Mouse (Mus musculus) ES-Bruce4 (cell line): ENCODE data around the gene Mgat4b. TPM values are rescaled to one million over a fixed set of nuclear protein-coding genes. Genes with fewer than 3 reads are reported as not detected.

Source experiments
- H3K27ac ChIP-seq: 2 replicates; pipeline ENCODE4 v1.5.1; 2012; ENCODE audit warnings: low read length, inconsistent platforms; ENCODE audit not compliant: insufficient read depth
- H3K27me3 ChIP-seq: 2 replicates; pipeline ENCODE4 v1.6.1; 2012; ENCODE audit warnings: mild to moderate bottlenecking, low read length, inconsistent platforms; ENCODE audit not compliant: control insufficient read depth, poor library complexity, insufficient read depth, severe bottlenecking
- H3K36me3 ChIP-seq: 2 replicates; pipeline ENCODE4 v1.6.1; 2012; ENCODE audit warnings: inconsistent platforms, mild to moderate bottlenecking, low read length, moderate library complexity; ENCODE audit not compliant: control insufficient read depth, poor library complexity, insufficient read depth, severe bottlenecking
- H3K4me1 ChIP-seq: one replicate; pipeline ENCODE4 v1.8.1; 2011; ENCODE audit warnings: low read length; ENCODE audit not compliant: control insufficient read depth, insufficient read depth
- H3K4me3 ChIP-seq: 2 replicates; pipeline ENCODE4 v1.5.1; 2011; ENCODE audit warnings: low read depth, mild to moderate bottlenecking, low read length
- H3K9ac ChIP-seq: 2 replicates; pipeline ENCODE4 v1.6.1; 2012; ENCODE audit warnings: low read depth, mild to moderate bottlenecking, inconsistent platforms; ENCODE audit not compliant: poor library complexity, severe bottlenecking
- H3K9me3 ChIP-seq: replicated peaks from 2 replicates; pipeline ENCODE4 v1.6.1; 2012; ENCODE audit warnings: mild to moderate bottlenecking, low read length, inconsistent platforms; ENCODE audit not compliant: control insufficient read depth, poor library complexity, insufficient read depth, severe bottlenecking
- CTCF ChIP-seq: IDR thresholded peaks from one replicate; pipeline ENCODE4 v1.8.1; 2011; ENCODE audit warnings: low read depth, low read length
- EP300 ChIP-seq: IDR thresholded peaks from 2 replicates; pipeline ENCODE4 v1.6.1; 2011; ENCODE audit warnings: low read depth, low read length; ENCODE audit not compliant: insufficient read depth
- POLR2A ChIP-seq: IDR thresholded peaks from one replicate; pipeline ENCODE4 v1.8.1; 2011; ENCODE audit warnings: low read length; ENCODE audit not compliant: insufficient read depth
- polyA plus RNA-seq: library from polyadenylated mRNA; stranded (reverse); fragments of >200 nt; gene quantifications from 2 replicates; pipeline ENCODE4 v1.2.4, GENCODE M21; 2011; ENCODE audit warnings: low read depth; ENCODE audit not compliant: missing spikeins, insufficient read depth, insufficient read length

Gene Mgat4b
- polyA plus RNA-seq, 1 experiment = 30.8 TPM

GRCm38 (mm10) chr11:50277706-50278105 lies 67.0 kb downstream of the Mgat4b start:
- no peaks in the 10 kb centered on the region for H3K9me3 ChIP-seq
- peaks cover 2% of the 10 kb centered on the region; the same call in 1 of the 2 replicates for H3K36me3 ChIP-seq
- H3K27me3 ChIP-seq = no peaks in the 10 kb centered on the region
- TF ChIP-seq CTCF (no peak), EP300 (no peak)
- no peak overlapping the region for H3K4me3 ChIP-seq
- H3K4me1 ChIP-seq = no peaks in the 10 kb centered on the region
- no peak overlapping the region for H3K9ac ChIP-seq
- H3K27ac ChIP-seq = no peak overlapping the region

- H3K4me3 ChIP-seq = no peak overlapping the region
- H3K9ac ChIP-seq = no peak overlapping the region
- no peaks in the 10 kb centered on the region for H3K4me1 ChIP-seq
- no peak overlapping the region for H3K27ac ChIP-seq
- H3K36me3 ChIP-seq = peaks cover 4% of the 10 kb centered on the region; the same call in 1 of the 2 replicates
- TF ChIP-seq POLR2A = no peak
- TF ChIP-seq CTCF = no peak
- no peak for TF ChIP-seq EP300
- H3K27me3 ChIP-seq = no peaks in the 10 kb centered on the region
- no peaks in the 10 kb centered on the region for H3K9me3 ChIP-seq
These were observed 68.3 kb downstream of the Mgat4b start for GRCm38 (mm10) chr11:50279005-50279404.

GRCm38 (mm10) chr11:50280053-50280452 lies 69.4 kb downstream of the Mgat4b start:
- Histone ChIP-seq H3K9me3 (no peaks in the 10 kb centered on the region), H3K4me3 (no peak overlapping the region), H3K36me3 (peaks cover 4% of the 10 kb centered on the region; the same call in 1 of the 2 replicates), H3K27me3 (no peaks in the 10 kb centered on the region), H3K9ac (no peak overlapping the region), H3K27ac (no peak overlapping the region), H3K4me1 (no peaks in the 10 kb centered on the region)
- no peak for TF ChIP-seq EP300

Other genes starting within 250 kb of the Mgat4b start
- gene Rnf130, start 185.5 kb upstream of the Mgat4b start, polyA plus RNA-seq = 21.8 and 22.1 TPM in 2 replicates
- gene Tbc1d9b, start 79.5 kb upstream of the Mgat4b start, polyA plus RNA-seq = 28.6 and 30.6 TPM in 2 replicates
- gene Mrnip, start 36.4 kb upstream of the Mgat4b start, polyA plus RNA-seq = 11.0 and 12.8 TPM in 2 replicates
- 208 and 259 TPM in 2 replicates for gene Sqstm1, start 63 bp upstream of the Mgat4b start, polyA plus RNA-seq
- gene Ltc4s, start 27.7 kb downstream of the Mgat4b start, polyA plus RNA-seq = 2.7 and 3.1 TPM in 2 replicates
- gene Maml1, start 81.4 kb downstream of the Mgat4b start, polyA plus RNA-seq = 13.7 and 14.1 TPM in 2 replicates
- gene Canx, start 114.8 kb downstream of the Mgat4b start, polyA plus RNA-seq = 628 and 681 TPM in 2 replicates
- gene Cby3, start 143.6 kb downstream of the Mgat4b start, polyA plus RNA-seq = not detected in 2 replicates
- 531 and 559 TPM in 2 replicates for gene Hnrnph1, start 166.1 kb downstream of the Mgat4b start, polyA plus RNA-seq
- 13.0 and 13.8 TPM in 2 replicates for gene Rufy1, start 220.2 kb downstream of the Mgat4b start, polyA plus RNA-seq